Mouse (Mus musculus) hindbrain, embryonic 11.5 days (tissue): ENCODE measurements around the gene Zcwpw1. TPM values are rescaled to one million over a fixed set of nuclear protein-coding genes. Genes with fewer than 3 reads are reported as not detected.
"Not testable (repeated sequence)": the region's sequence is repeated elsewhere in the genome, so short reads cannot be mapped to it uniquely, and the experiment has no call there.

Experiments
- ATAC-seq: fragments of 200-750 bp; cut with Nextera tagmentation; 2 replicates; pipeline ENCODE4 v1.8.0; 2017; ENCODE audit warnings: mild to moderate bottlenecking, moderate TSS enrichment, moderate library complexity; ENCODE audit not compliant: low FRiP score
- DNase-seq: peaks from one replicate; pipeline ENCODE4 v3.0.0-alpha.2; 2015; ENCODE audit warnings: low spot score
- H3K27ac ChIP-seq: fragments of 300-500 bp; sonication (generic); 2 replicates; pipeline ENCODE4 v1.5.1; 2014; ENCODE audit warnings: mild to moderate bottlenecking, low read depth, low read length
- H3K27me3 ChIP-seq: fragments of 300-500 bp; sonication (generic); 2 replicates; pipeline ENCODE4 v1.6.1; 2014; ENCODE audit warnings: mild to moderate bottlenecking, low read length, moderate library complexity, mixed read lengths; ENCODE audit not compliant: control insufficient read depth, insufficient read depth
- H3K36me3 ChIP-seq: fragments of 300-500 bp; sonication (generic); 2 replicates; pipeline ENCODE4 v1.6.1; 2014; ENCODE audit warnings: mild to moderate bottlenecking, low read length, moderate library complexity, mixed read lengths; ENCODE audit not compliant: control insufficient read depth, insufficient read depth
- H3K4me1 ChIP-seq: fragments of 300-500 bp; sonication (generic); replicated peaks from 2 replicates; pipeline ENCODE4 v1.6.1; 2014; ENCODE audit warnings: low read length, mixed read lengths; ENCODE audit not compliant: control insufficient read depth, insufficient read depth
- H3K4me2 ChIP-seq: fragments of 300-500 bp; sonication (generic); replicated peaks from 2 replicates; pipeline ENCODE4 v1.6.1; 2014; ENCODE audit warnings: mild to moderate bottlenecking, low read depth, low read length
- H3K4me3 ChIP-seq: fragments of 300-500 bp; sonication (generic); 2 replicates; pipeline ENCODE4 v1.5.1; 2014; ENCODE audit warnings: low read depth, low read length
- H3K9ac ChIP-seq: fragments of 300-500 bp; sonication (generic); 2 replicates; pipeline ENCODE4 v1.6.1; 2014; ENCODE audit warnings: low read depth, low read length
- H3K9me3 ChIP-seq: fragments of 300-500 bp; sonication (generic); 2 replicates; pipeline ENCODE4 v1.6.1; 2016; ENCODE audit warnings: low read length; ENCODE audit not compliant: control insufficient read depth
- WGBS: fragments of 180-500 bp; shearing (Covaris S2); extraction: QIAGEN DNeasy Blood & Tissue Kit; methylation state at CpG from one replicate; pipeline ENCODE4 v1.1.7; 2014; 5-methylcytosine and 5-hydroxymethylcytosine counted together
- polyA plus RNA-seq: library from polyadenylated mRNA; unstranded; fragments of >200 nt; fragmentation: Nextera tagmentation; extraction: Ambion mirVana; gene quantifications from 2 replicates; pipeline ENCODE4 v1.2.1, GENCODE M21; 2014

Gene Zcwpw1
- polyA plus RNA-seq, 1 experiment from 2014 or later: 17.2 TPM

- ATAC-seq: no peak
- H3K9ac ChIP-seq: no peak overlapping the region
- H3K4me2 ChIP-seq: no peak overlapping the region
- H3K36me3 ChIP-seq: no peaks in the 10 kb centered on the region
- H3K27ac ChIP-seq: no peak overlapping the region
- no peaks in the 10 kb centered on the region for H3K27me3 ChIP-seq
- 89% methylated on average over 7 of the region's 7 CpGs for WGBS
- DNase-seq: no peak
- H3K9me3 ChIP-seq: no peaks in the 10 kb centered on the region
- no peak overlapping the region for H3K4me3 ChIP-seq
- H3K4me1 ChIP-seq: no peaks in the 10 kb centered on the region
Measured at GRCm38 (mm10) chr5:137830238-137830637, 42.6 kb downstream of the Zcwpw1 start.

- Histone ChIP-seq H3K36me3 (no peaks in the 10 kb centered on the region), H3K27me3 (no peaks in the 10 kb centered on the region), H3K4me3 (no peak overlapping the region), H3K27ac (no peak overlapping the region), H3K9ac (no peak overlapping the region), H3K9me3 (no peaks in the 10 kb centered on the region), H3K4me2 (no peak overlapping the region), H3K4me1 (no peaks in the 10 kb centered on the region)
- WGBS: 90% methylated on average over 4 of the region's 4 CpGs
- ATAC-seq: no peak
- DNase-seq: no peak
Measured at GRCm38 (mm10) chr5:137831106-137831505, 43.5 kb downstream of the Zcwpw1 start.

GRCm38 (mm10) chr5:137831506-137831905 lies 43.9 kb downstream of the Zcwpw1 start:
- Histone ChIP-seq H3K36me3 (no peaks in the 10 kb centered on the region), H3K4me2 (no peak overlapping the region), H3K4me3 (no peak overlapping the region), H3K4me1 (no peaks in the 10 kb centered on the region), H3K9ac (no peak overlapping the region), H3K27ac (no peak overlapping the region), H3K27me3 (no peaks in the 10 kb centered on the region), H3K9me3 (no peaks in the 10 kb centered on the region)
- ATAC-seq: no peak
- no peak for DNase-seq
- 76% methylated on average over 6 of the region's 6 CpGs for WGBS

GRCm38 (mm10) chr5:137833500-137833899 lies 45.9 kb downstream of the Zcwpw1 start:
- no peaks in the 10 kb centered on the region for H3K4me1 ChIP-seq
- 65% methylated on average over 4 of the region's 4 CpGs for WGBS
- ATAC-seq (no peak), DNase-seq (no peak)
- no peaks in the 10 kb centered on the region for H3K36me3 ChIP-seq
- H3K4me2 ChIP-seq: no peak overlapping the region
- no peak overlapping the region for H3K9ac ChIP-seq
- no peaks in the 10 kb centered on the region for H3K9me3 ChIP-seq
- no peak overlapping the region for H3K27ac ChIP-seq
- H3K4me3 ChIP-seq: no peak overlapping the region
- no peaks in the 10 kb centered on the region for H3K27me3 ChIP-seq

GRCm38 (mm10) chr5:137835966-137836520 lies 48.4 kb downstream of the Zcwpw1 start, which contains the start of gene Pilra:
Gene Pilra (minus strand): TSS chr5:137836281.
- WGBS: 47% methylated on average over 2 of the region's 2 CpGs
- not testable (repeated sequence) for H3K4me1 ChIP-seq, H3K27me3 ChIP-seq, H3K27ac ChIP-seq, DNase-seq, H3K9me3 ChIP-seq, H3K36me3 ChIP-seq, H3K9ac ChIP-seq, H3K4me3 ChIP-seq, H3K4me2 ChIP-seq, ATAC-seq

- no peaks in the 10 kb centered on the region for H3K4me1 ChIP-seq
- no peak overlapping the region for H3K4me2 ChIP-seq
- H3K27me3 ChIP-seq: no peaks in the 10 kb centered on the region
- ATAC-seq: no peak
- H3K9ac ChIP-seq: no peak overlapping the region
- no peak overlapping the region for H3K4me3 ChIP-seq
- no peaks in the 10 kb centered on the region for H3K36me3 ChIP-seq
- no peak overlapping the region for H3K27ac ChIP-seq
- DNase-seq: no peak
- H3K9me3 ChIP-seq: no peaks in the 10 kb centered on the region
Measured at GRCm38 (mm10) chr5:137836611-137837010, 49.0 kb downstream of the Zcwpw1 start.

GRCm38 (mm10) chr5:137837110-137837509 lies 49.5 kb downstream of the Zcwpw1 start:
- DNase-seq, H3K36me3 ChIP-seq, H3K9ac ChIP-seq, ATAC-seq, H3K4me2 ChIP-seq, H3K9me3 ChIP-seq, H3K27me3 ChIP-seq, H3K4me3 ChIP-seq, H3K4me1 ChIP-seq, H3K27ac ChIP-seq: not testable (repeated sequence)

- not testable (repeated sequence) for ATAC-seq, H3K9me3 ChIP-seq, H3K4me2 ChIP-seq, DNase-seq, H3K27me3 ChIP-seq, H3K36me3 ChIP-seq, H3K9ac ChIP-seq, H3K4me1 ChIP-seq, H3K4me3 ChIP-seq, H3K27ac ChIP-seq
- 90% methylated on average over 1 of the region's 1 CpGs for WGBS
Measured at GRCm38 (mm10) chr5:137850313-137850712, 62.7 kb downstream of the Zcwpw1 start.

GRCm38 (mm10) chr5:137854907-137855306 lies 67.3 kb downstream of the Zcwpw1 start:
- H3K4me3 ChIP-seq, H3K9ac ChIP-seq, H3K9me3 ChIP-seq, H3K27ac ChIP-seq, H3K4me2 ChIP-seq, H3K27me3 ChIP-seq, DNase-seq, H3K36me3 ChIP-seq, ATAC-seq, H3K4me1 ChIP-seq: not testable (repeated sequence)
- WGBS: 80% methylated on average over 3 of the region's 3 CpGs
